Mouse (Mus musculus) c-Kit-negative CD71-positive TER-119-positive erythroid progenitor cells, embryonic 14.5 days (primary cell): ENCODE measurements around the gene Nnat.

Source experiments
- DNase-seq: peaks from one replicate; pipeline ENCODE4 v3.0.0-alpha.2; 2013; ENCODE audit warnings: low read depth, low spot score

Nnat gene

DNA sequence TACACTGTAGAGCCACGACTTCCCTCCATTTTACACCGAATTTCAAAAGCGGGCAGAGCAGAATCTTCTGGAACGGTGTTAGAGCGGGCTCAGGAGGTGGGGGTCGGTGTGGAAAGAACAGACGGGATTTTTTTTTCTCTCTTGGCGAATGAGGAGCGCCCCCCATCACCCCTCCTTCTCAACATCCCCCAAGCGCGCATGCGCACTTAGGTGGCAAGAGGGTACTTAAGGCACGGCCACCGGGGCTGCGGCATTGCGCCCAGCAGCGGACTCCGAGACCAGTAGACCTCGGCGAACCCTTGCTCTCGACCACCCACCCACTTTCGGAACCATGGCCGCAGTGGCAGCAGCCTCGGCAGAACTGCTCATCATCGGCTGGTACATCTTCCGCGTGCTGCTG is at the start of gene Nnat:
Gene Nnat, plus strand, starts transcription at position 221 of the 400 bp plus-strand sequence.
- DNase-seq, result no peak

DNA sequence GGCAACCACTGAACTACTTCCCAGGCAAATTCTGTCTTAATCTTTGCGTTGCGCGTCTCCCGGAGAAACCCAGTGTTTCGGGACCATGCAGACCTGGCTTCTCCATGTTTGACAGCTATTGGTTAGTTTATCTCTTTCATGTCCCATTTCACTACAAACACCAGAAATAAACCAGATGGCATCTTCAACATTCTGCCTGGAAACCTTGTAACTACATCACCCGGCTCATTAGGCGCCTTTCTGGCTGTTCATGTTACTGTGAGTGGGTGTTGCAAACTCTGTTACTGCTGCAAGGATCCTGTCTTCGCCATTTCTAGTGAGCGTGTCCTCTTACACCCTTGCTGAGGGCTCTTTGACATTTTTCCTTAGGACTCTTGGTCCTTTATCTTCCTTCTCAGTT is 47.0 kb upstream of the Nnat start:
- DNase-seq, result no peak

GRCm38 (mm10) chr2:157513737-157514208 is 46.1 kb upstream of the Nnat start:
- DNase-seq, result no peak

GRCm38 (mm10) chr2:157514353-157514752 is 45.5 kb upstream of the Nnat start:
- DNase-seq, result no peak

GRCm38 (mm10) chr2:157517526-157517925 is 42.4 kb upstream of the Nnat start:
- DNase-seq, result no peak

GRCm38 (mm10) chr2:157518451-157518850 is 41.4 kb upstream of the Nnat start:
- no peak for DNase-seq

- no peak for DNase-seq
These were observed 40.4 kb upstream of the Nnat start for GRCm38 (mm10) chr2:157519452-157519851.

GRCm38 (mm10) chr2:157520496-157520895 is 39.4 kb upstream of the Nnat start:
- DNase-seq, result no peak

DNA sequence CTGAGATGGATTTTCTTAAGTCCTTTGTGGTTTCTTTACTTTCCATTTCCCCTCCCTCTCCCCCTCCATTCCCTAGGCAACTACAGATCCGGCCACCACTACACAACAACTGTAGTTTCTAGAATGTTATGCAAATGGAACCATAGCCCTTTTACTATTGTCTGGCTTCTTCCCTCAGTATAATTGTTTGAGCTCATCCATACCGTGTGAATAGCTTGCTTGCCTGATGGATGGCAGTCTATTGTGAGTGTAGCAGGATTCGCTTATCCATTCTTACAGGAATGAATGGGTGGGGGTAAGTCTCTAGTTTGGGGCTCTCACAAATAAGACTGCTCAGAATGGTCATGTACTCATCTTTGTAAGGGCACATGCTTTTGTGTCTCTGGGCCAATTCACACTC is 37.3 kb upstream of the Nnat start:
- DNase-seq, result no peak

- no peak for DNase-seq
These were observed 29.6 kb upstream of the Nnat start for GRCm38 (mm10) chr2:157530056-157530955.

GRCm38 (mm10) chr2:157531681-157532426 is 28.0 kb upstream of the Nnat start:
- no peak for DNase-seq

- DNase-seq, result no peak
These were observed 25.7 kb upstream of the Nnat start for GRCm38 (mm10) chr2:157534163-157534562.

- no peak for DNase-seq
These were observed 23.3 kb upstream of the Nnat start for GRCm38 (mm10) chr2:157536476-157537081.

DNA sequence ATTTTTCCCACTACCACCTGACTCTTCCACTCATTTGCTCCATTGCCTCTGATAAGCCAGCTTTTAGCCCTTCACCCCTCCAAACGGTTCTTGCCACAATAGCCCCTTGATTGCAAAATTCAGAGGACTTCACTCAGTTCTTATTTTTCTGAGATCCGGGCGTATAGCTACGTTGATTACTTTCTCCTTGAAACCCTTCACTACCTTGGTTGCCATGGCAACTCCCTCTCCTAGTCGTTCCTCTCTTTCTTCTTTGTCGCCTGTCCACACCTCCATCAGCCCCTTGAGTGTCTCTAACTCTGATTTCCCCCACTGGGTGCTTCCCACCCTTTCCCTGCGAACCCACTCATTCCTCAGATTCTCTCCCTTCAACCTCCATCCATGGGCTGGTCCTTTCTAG is 22.8 kb upstream of the Nnat start:
- no peak for DNase-seq

DNA sequence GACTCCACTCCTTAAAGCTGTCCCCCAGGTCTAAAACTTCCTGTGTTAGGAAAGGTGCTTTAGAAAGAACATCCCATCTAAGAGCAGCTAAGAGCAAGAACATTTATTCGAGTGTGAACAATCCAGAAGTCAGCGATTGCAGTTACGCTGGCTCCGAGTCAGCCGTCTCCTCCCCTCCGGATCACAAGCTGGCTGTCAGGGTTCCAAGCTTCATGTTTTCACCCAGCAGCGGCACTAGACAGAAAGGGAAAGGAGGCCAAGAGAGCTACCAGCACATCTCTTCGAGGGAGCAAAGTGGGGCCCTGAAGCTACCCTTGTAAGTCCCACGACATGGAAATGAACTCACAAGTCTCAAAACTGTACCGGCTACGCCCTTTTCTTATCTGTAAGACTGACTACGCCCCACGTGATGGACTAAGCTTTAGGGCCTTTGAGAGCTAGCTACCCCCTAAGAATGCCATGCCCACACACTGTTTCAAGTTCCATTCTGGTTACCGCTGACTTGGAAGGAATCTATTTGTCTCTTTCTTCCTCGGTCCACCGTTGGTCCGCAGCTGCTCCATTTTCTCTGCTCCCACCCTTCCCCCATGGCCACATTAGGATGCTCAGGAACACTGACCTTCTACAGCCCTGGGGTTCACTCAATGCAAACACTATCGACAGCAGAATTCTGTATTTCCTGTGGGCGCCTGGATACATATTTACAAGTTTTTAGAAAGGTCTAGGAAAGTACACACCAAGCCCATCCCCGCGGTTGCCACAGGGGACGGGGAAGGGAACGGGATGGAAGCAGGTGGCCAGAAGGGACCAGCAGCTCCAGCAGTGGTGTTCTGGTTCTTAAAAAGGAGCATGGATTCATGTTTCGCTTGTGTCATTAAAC is 19.6 kb upstream of the Nnat start:
- peak; percentile 2 for DNase-seq

GRCm38 (mm10) chr2:157540953-157541569 is 18.8 kb upstream of the Nnat start:
- no peak for DNase-seq

DNA sequence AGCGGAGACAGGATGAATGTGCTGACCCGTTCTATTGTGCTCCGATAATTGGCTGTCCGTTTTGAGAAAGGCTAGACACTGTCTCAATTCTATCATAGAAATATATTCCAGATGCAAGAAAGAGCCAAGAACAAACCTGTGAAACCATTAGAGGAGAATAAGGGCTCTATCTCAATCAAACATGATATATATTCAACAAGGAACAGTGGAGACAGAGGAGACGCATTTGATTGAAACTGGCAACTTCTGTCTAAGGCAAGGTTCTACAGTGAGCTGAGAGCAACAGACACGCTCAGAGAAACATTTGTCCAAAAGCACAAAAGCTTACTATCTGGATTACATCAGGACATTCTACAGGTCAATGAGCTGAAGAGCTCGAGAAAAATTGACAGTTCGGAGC is 18.2 kb upstream of the Nnat start:
- DNase-seq, result no peak

GRCm38 (mm10) chr2:157542415-157542814 is 17.5 kb upstream of the Nnat start:
- no peak for DNase-seq

- DNase-seq, result no peak
These were observed 15.5 kb upstream of the Nnat start for GRCm38 (mm10) chr2:157544333-157544888.

DNA sequence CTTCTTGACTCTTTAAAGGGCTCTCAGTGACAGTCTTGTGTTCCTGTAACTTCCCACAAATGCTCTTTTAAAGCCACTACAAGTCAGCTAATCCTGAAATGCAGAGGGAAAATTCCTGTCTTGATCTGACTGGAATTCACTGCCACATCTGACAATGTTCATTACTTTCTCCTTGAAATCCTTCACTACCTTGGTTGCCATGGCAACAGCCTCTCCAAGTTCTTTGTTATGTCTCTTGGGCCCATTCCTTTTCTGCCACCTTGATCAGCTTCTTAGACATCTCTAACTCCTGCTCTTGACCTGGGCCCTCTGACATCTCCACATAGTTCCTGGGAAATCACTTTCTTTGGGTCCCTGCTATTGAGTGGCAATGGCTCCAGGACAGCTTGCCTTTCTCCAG is 13.2 kb upstream of the Nnat start:
- no peak for DNase-seq
